Mouse (Mus musculus): ENCODE results near the gene Hoxa10. TPM values are rescaled to one million over a fixed set of nuclear protein-coding genes. Genes with fewer than 3 reads are reported as not detected.

Hoxa10 gene
- polyA plus RNA-seq, 1 experiment from 2014 or later = not detected

GRCm38 (mm10) chr6:52272766-52273655 is 32.4 kb upstream of the Hoxa10 start:
- Histone ChIP-seq H3K4me3 (ENCODE audit: low read depth, low read length) (no peak overlapping the region), H3K27me3 (ENCODE audit: control insufficient read depth, insufficient read depth, low read depth, low read length) (peaks cover 83% of the 10 kb centered on the region), H3K27ac (ENCODE audit: low read length) (no peak overlapping the region), H3K9me3 (replicated peaks; ENCODE audit: control insufficient read depth, low read length, poor library complexity, severe bottlenecking) (no peaks in the 10 kb centered on the region), H3K4me1 (ENCODE audit: control insufficient read depth, insufficient read depth, low read length) (no peaks in the 10 kb centered on the region), H3K4me2 (ENCODE audit: low read length) (no peak overlapping the region), H3K36me3 (ENCODE audit: control insufficient read depth, insufficient read depth, low read length) (no peaks in the 10 kb centered on the region), H3K9ac (ENCODE audit: low read depth, low read length) (no peak overlapping the region)
- WGBS = 3% methylated on average over 22 of the region's 22 CpGs
- ATAC-seq = no peak

GRCm38 (mm10) chr6:52270494-52271480 is 30.1 kb upstream of the Hoxa10 start:
- Histone ChIP-seq H3K4me2 (ENCODE audit: low read length) (no peak overlapping the region), H3K4me1 (ENCODE audit: control insufficient read depth, insufficient read depth, low read length) (no peaks in the 10 kb centered on the region), H3K9me3 (replicated peaks; ENCODE audit: control insufficient read depth, low read length, poor library complexity, severe bottlenecking) (no peaks in the 10 kb centered on the region), H3K4me3 (ENCODE audit: low read depth, low read length) (no peak overlapping the region), H3K36me3 (ENCODE audit: control insufficient read depth, insufficient read depth, low read length) (no peaks in the 10 kb centered on the region), H3K27me3 (ENCODE audit: control insufficient read depth, insufficient read depth, low read depth, low read length) (peaks cover 81% of the 10 kb centered on the region), H3K9ac (ENCODE audit: low read depth, low read length) (no peak overlapping the region), H3K27ac (ENCODE audit: low read length) (no peak overlapping the region)
- 5% methylated on average over 23 of the region's 23 CpGs for WGBS
- no peak for ATAC-seq

GRCm38 (mm10) chr6:52268756-52269155 is 28.1 kb upstream of the Hoxa10 start:
- H3K27me3 ChIP-seq (ENCODE audit: control insufficient read depth, insufficient read depth, low read depth, low read length) = peaks cover 89% of the 10 kb centered on the region
- H3K27ac ChIP-seq (ENCODE audit: low read length) = no peak overlapping the region
- WGBS = 7% methylated on average over 3 of the region's 3 CpGs
- no peak overlapping the region for H3K4me3 ChIP-seq (ENCODE audit: low read depth, low read length)
- H3K9ac ChIP-seq (ENCODE audit: low read depth, low read length) = no peak overlapping the region
- no peaks in the 10 kb centered on the region for H3K9me3 ChIP-seq (replicated peaks; ENCODE audit: control insufficient read depth, low read length, poor library complexity, severe bottlenecking)
- no peak for ATAC-seq
- H3K4me2 ChIP-seq (ENCODE audit: low read length) = no peak overlapping the region
- no peaks in the 10 kb centered on the region for H3K4me1 ChIP-seq (ENCODE audit: control insufficient read depth, insufficient read depth, low read length)
- H3K36me3 ChIP-seq (ENCODE audit: control insufficient read depth, insufficient read depth, low read length) = no peaks in the 10 kb centered on the region

- Histone ChIP-seq H3K4me1 (ENCODE audit: control insufficient read depth, insufficient read depth, low read length) (no peaks in the 10 kb centered on the region), H3K4me3 (ENCODE audit: low read depth, low read length) (no peak overlapping the region), H3K9me3 (replicated peaks; ENCODE audit: control insufficient read depth, low read length, poor library complexity, severe bottlenecking) (no peaks in the 10 kb centered on the region), H3K27me3 (ENCODE audit: control insufficient read depth, insufficient read depth, low read depth, low read length) (peaks cover 89% of the 10 kb centered on the region), H3K27ac (ENCODE audit: low read length) (no peak overlapping the region), H3K4me2 (ENCODE audit: low read length) (no peak overlapping the region), H3K36me3 (ENCODE audit: control insufficient read depth, insufficient read depth, low read length) (no peaks in the 10 kb centered on the region), H3K9ac (ENCODE audit: low read depth, low read length) (no peak overlapping the region)
- 2% methylated on average over 7 of the region's 7 CpGs for WGBS
- no peak for ATAC-seq
Measured at GRCm38 (mm10) chr6:52268341-52268740, 27.7 kb upstream of the Hoxa10 start.

GRCm38 (mm10) chr6:52267691-52268090 is 27.0 kb upstream of the Hoxa10 start:
- ATAC-seq = no peak
- H3K4me2 ChIP-seq (ENCODE audit: low read length) = no peak overlapping the region
- H3K4me1 ChIP-seq (ENCODE audit: control insufficient read depth, insufficient read depth, low read length) = no peaks in the 10 kb centered on the region
- H3K4me3 ChIP-seq (ENCODE audit: low read depth, low read length) = no peak overlapping the region
- no peak overlapping the region for H3K9ac ChIP-seq (ENCODE audit: low read depth, low read length)
- WGBS = 3% methylated on average over 3 of the region's 3 CpGs
- no peaks in the 10 kb centered on the region for H3K36me3 ChIP-seq (ENCODE audit: control insufficient read depth, insufficient read depth, low read length)
- no peak overlapping the region for H3K27ac ChIP-seq (ENCODE audit: low read length)
- no peaks in the 10 kb centered on the region for H3K9me3 ChIP-seq (replicated peaks; ENCODE audit: control insufficient read depth, low read length, poor library complexity, severe bottlenecking)
- peaks cover 91% of the 10 kb centered on the region for H3K27me3 ChIP-seq (ENCODE audit: control insufficient read depth, insufficient read depth, low read depth, low read length)

GRCm38 (mm10) chr6:52267221-52267620 is 26.6 kb upstream of the Hoxa10 start:
- Histone ChIP-seq H3K27ac (ENCODE audit: low read length) (no peak overlapping the region), H3K9ac (ENCODE audit: low read depth, low read length) (no peak overlapping the region), H3K36me3 (ENCODE audit: control insufficient read depth, insufficient read depth, low read length) (no peaks in the 10 kb centered on the region), H3K4me1 (ENCODE audit: control insufficient read depth, insufficient read depth, low read length) (no peaks in the 10 kb centered on the region), H3K4me3 (ENCODE audit: low read depth, low read length) (no peak overlapping the region), H3K27me3 (ENCODE audit: control insufficient read depth, insufficient read depth, low read depth, low read length) (peaks cover 89% of the 10 kb centered on the region), H3K4me2 (ENCODE audit: low read length) (no peak overlapping the region), H3K9me3 (replicated peaks; ENCODE audit: control insufficient read depth, low read length, poor library complexity, severe bottlenecking) (no peaks in the 10 kb centered on the region)
- no peak for ATAC-seq
- 21% methylated on average over 5 of the region's 5 CpGs for WGBS

- Histone ChIP-seq H3K4me2 (ENCODE audit: low read length) (no peak overlapping the region), H3K9me3 (replicated peaks; ENCODE audit: control insufficient read depth, low read length, poor library complexity, severe bottlenecking) (no peaks in the 10 kb centered on the region), H3K9ac (ENCODE audit: low read depth, low read length) (no peak overlapping the region), H3K27ac (ENCODE audit: low read length) (no peak overlapping the region), H3K27me3 (ENCODE audit: control insufficient read depth, insufficient read depth, low read depth, low read length) (peaks cover 90% of the 10 kb centered on the region), H3K4me1 (ENCODE audit: control insufficient read depth, insufficient read depth, low read length) (no peaks in the 10 kb centered on the region), H3K4me3 (ENCODE audit: low read depth, low read length) (no peak overlapping the region), H3K36me3 (ENCODE audit: control insufficient read depth, insufficient read depth, low read length) (no peaks in the 10 kb centered on the region)
- ATAC-seq = no peak
- under 1% methylated on average over 9 of the region's 9 CpGs for WGBS
Measured at GRCm38 (mm10) chr6:52266666-52266985, 26.0 kb upstream of the Hoxa10 start.

GRCm38 (mm10) chr6:52265913-52266665 is 25.4 kb upstream of the Hoxa10 start:
- H3K4me2 ChIP-seq (ENCODE audit: low read length) = no peak overlapping the region
- no peaks in the 10 kb centered on the region for H3K36me3 ChIP-seq (ENCODE audit: control insufficient read depth, insufficient read depth, low read length)
- under 1% methylated on average over 19 of the region's 19 CpGs for WGBS
- H3K4me1 ChIP-seq (ENCODE audit: control insufficient read depth, insufficient read depth, low read length) = no peaks in the 10 kb centered on the region
- peaks cover 88% of the 10 kb centered on the region for H3K27me3 ChIP-seq (ENCODE audit: control insufficient read depth, insufficient read depth, low read depth, low read length)
- H3K9me3 ChIP-seq (replicated peaks; ENCODE audit: control insufficient read depth, low read length, poor library complexity, severe bottlenecking) = no peaks in the 10 kb centered on the region
- H3K4me3 ChIP-seq (ENCODE audit: low read depth, low read length) = no peak overlapping the region
- no peak overlapping the region for H3K27ac ChIP-seq (ENCODE audit: low read length)
- no peak overlapping the region for H3K9ac ChIP-seq (ENCODE audit: low read depth, low read length)
- no peak for ATAC-seq

All from midbrain, embryonic 16.5 days (tissue).